Mouse (Mus musculus): ENCODE data around the gene Plekho1.

Plekho1 gene

DNA sequence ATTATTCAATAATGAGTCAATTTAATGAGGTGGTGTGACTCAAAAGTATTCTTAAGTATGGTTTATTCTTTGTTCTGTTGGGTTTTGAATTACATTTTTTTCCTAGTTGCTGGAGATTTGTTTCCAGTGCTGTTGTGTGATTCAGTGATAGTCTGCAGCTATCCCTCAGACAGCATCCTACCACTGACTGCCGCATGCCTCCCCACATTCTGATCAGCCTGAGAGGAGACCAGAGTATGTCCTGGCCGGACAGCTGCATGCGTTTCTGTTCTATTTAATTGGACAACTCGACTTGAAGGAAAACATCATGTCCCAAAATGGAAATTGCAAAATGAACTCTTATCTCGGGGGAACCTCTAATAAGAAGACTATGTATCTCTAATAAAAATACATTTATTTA lies 47.5 kb downstream of the Plekho1 start:
- no peak for DNase-seq (ENCODE audit: low spot score)

DNA sequence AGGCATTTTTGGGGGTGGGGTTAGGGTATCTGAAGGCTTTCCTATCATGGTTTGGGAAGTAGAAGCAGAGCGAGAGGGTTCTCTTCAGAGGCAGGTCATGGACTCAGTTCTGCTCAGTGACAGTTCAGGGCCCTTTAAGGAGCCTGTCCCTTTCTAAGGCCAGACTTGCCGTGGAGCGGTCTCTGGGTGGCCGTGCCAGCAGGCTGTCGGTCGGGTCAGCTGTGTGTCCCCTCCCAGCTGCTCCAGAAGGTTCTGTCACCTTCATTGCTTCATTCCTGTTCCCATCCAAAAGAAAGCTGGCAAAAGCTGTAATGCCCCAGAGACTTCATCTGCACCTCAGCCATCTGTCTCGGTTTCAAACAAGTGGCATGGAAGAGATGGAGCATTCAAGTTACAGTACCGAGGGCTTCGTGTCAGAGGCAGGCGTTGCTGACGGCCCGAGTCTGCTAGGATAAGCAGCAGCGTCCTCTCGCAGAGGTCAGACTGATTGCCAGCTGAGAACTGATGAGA lies 50.0 kb downstream of the Plekho1 start:
- DNase-seq (ENCODE audit: low spot score) = no peak

DNA sequence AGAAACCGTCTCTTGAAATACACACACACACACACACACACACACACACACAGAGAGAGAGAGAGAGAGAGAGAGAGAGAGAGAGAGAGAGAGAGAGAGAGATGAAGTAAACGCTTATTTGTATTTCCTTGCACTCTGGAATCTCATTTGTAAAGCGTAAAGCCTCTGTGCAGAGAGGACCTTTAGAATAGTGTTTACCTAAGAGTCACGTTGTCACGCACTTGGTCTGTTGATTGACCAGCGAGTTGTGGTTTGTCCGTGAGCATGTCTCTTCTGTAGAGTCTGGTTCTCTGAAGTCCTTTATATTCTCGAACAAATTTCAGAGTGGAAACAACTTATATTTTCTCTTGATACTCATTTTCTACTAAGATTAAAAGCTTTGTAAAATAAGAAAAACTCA lies 51.1 kb downstream of the Plekho1 start:
- DNase-seq (ENCODE audit: low spot score) = no peak

DNA sequence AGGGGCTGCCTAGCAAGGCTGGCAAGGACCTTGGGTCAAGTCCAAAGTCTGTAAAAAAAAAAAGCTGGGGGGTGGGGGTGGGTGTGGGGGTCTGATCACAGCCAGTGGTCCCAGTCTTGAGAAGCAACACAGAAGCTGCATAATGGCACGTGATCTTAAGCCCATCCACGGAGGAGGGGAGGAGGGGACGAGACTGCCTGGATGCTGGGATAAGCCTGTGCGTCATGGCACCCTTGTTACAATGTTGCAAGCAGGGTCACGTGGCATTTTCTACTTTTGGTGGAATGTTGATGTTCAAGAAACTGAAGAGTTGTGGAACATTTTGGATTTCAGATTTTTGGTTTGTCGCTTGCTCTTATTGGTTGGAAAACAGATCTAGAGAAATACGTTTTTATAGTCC lies 52.6 kb downstream of the Plekho1 start:
- DNase-seq (ENCODE audit: low spot score) = no peak

DNA sequence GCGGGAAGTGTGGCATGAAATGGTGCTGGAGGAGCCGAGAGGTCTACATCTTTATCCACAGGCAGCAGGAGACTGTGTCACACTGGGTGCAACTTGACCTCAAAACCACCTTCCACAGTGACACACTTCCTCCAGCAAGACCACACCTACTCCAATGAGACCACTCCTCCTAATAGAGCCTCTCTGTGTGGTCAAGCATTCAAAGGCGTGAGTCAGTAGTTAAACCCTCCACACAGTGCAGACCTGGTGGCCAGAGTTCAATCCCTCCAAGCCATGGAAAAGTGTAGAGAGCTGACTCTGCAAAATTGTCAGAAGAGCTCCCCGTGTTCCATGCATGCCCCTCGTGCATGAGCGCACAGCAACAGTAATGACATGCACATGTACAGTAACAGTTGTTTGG lies 53.1 kb downstream of the Plekho1 start:
- no peak for DNase-seq (ENCODE audit: low spot score)

DNA sequence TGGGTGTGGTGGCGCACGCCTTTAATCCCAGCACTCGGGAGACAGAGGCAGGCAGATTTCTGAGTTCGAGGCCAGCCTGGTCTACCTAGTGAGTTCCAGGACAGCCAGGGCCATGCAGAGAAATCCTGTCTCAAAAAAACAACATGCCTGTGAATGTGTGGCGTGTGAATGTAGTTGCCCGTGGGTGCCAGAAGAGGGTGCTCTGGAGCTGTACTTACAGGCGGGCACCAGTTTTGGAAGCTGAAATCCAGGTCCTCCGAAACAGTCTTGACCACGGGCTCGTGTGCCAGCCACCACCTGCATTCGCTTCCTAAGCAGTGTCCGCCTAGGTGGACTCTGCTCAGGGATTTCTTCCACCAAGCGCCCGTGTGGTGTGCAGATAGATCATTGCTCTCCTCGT lies 57.0 kb downstream of the Plekho1 start:
- peak; percentile 39 for DNase-seq (ENCODE audit: low spot score)

Data from embryo, embryonic 10.5 days (tissue).